Mouse (Mus musculus): Measurements from ENCODE around the gene Cacna1h. TPM values are rescaled to one million over a fixed set of nuclear protein-coding genes. Genes with fewer than 3 reads are reported as not detected.

The Cacna1h gene
- total RNA-seq (2023) = 1 to 10 TPM; 5.6 to 5.7 TPM

GRCm38 (mm10) chr17:25433617-25434606 lies at the start of gene Cacna1h:
Gene Cacna1h (minus strand): TSS chr17:25433783.

GRCm38 (mm10) chr17:25454272-25454671 lies 20.7 kb upstream of the Cacna1h start, which contains the start of gene Tekt4:
Gene Tekt4 (plus strand): TSS chr17:25454615.

DNA sequence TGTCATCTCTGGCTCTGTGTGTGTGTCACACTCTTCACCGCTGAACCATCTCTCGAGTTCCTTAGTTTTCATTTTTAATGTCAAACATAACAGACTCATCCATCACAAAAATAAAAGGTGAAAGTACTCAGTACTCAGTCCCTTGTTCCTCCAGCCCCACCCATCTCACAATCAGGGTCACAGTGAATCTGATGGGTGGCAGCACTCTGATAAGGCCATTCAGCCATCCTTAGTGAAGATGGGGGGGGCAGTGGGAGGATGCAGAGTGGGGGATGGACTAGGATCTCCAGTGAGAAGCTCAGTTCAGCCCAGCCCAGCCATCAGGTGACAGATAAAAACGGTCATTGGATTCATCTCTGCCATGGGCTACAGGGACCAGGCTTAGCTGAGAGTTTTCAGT lies 64.6 kb downstream of the Cacna1h start, which contains the start of gene Tpsg1:
Tpsg1 (plus strand) TSS at position 301 of the 400 bp plus-strand sequence.

DNA sequence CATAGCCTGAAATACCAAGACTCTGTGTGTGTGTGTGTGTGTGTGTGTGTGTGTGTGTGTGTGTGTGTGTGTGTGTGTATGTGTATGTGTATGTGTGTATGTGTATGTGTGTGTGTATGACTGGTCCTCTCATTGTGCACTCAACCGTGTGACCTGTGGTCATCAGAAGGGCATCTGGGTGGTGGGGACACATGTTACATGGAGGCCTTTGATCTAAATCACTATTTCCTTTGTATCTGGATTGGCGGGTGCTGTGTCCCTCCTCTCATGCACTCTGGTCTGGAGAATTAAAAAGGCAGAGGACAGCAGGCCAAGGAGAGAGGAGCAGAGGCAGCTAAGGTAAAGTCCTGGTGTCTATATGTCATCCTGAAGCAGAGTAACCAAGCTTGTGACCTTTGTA lies 67.6 kb downstream of the Cacna1h start, which contains the start of gene Tpsb2:
Tpsb2 (plus strand) TSS at position 301 of the 400 bp plus-strand sequence.

GRCm38 (mm10) chr17:25345462-25345861 lies 88.1 kb downstream of the Cacna1h start, which contains the start of gene Tpsab1:
Gene Tpsab1 (minus strand): TSS chr17:25345562.

Other genes with a start within 250 kb of the Cacna1h start
- gene BC003965, start 249.2 kb downstream of the Cacna1h start, total RNA-seq (2023) = 10 to 100 TPM; 17.6 to 19.4 TPM
- gene Unkl, start 245.4 kb downstream of the Cacna1h start, total RNA-seq (2023) = 10 to 100 TPM; 43.1 to 45.2 TPM
- 10 to 100 TPM; 21.9 to 24.3 TPM for gene Gnptg, start 193.7 kb downstream of the Cacna1h start, total RNA-seq (2023)
- gene Tsr3, start 193.6 kb downstream of the Cacna1h start, total RNA-seq (2023) = 10 to 100 TPM; 16.7 to 22.5 TPM
- 1 to 10 TPM in 1 of 2 experiments, under 1 TPM in 1; 0.39 to 2.0 TPM for gene Baiap3, start 177.4 kb downstream of the Cacna1h start, total RNA-seq (2023)
- 100 to 1,000 TPM; 445 to 482 TPM for gene Ube2i, start 159.2 kb downstream of the Cacna1h start, total RNA-seq (2023)
- not detected for gene Prss34, start 135.4 kb downstream of the Cacna1h start, total RNA-seq (2023)
- gene Prss28, start 125.1 kb downstream of the Cacna1h start, total RNA-seq (2023) = not detected
- not detected for gene Prss29, start 115.1 kb downstream of the Cacna1h start, total RNA-seq (2023)
- gene Tpsab1, start 88.2 kb downstream of the Cacna1h start, total RNA-seq (2023) = not detected
- gene Tpsb2, start 67.5 kb downstream of the Cacna1h start, total RNA-seq (2023) = not detected
- not detected for gene Tpsg1, start 64.5 kb downstream of the Cacna1h start, total RNA-seq (2023)
- not detected for gene Tekt4, start 20.8 kb upstream of the Cacna1h start, total RNA-seq (2023)
- not detected for gene Sstr5, start 63.5 kb upstream of the Cacna1h start, total RNA-seq (2023)
- not detected for gene Sox8, start 136.9 kb upstream of the Cacna1h start, total RNA-seq (2023)
- 10 to 100 TPM; 34.5 to 42.6 TPM for gene Lmf1, start 145.3 kb upstream of the Cacna1h start, total RNA-seq (2023)

Measured in B cell, adult 67 days (primary cell).